20 mouse cellular contexts compared by ENCODE assay signal in genomic region chr1:47446021-47446420, GRCm38 (mm10).
DNase-seq lines count a peak whose midpoint lies in the region; ATAC-seq and TF ChIP-seq lines count a peak whose summit lies in the region.
"Had no signal": no experiment of that assay in that cellular context is flagged by ENCODE, and none has a peak within 500 bp of the region (broad histone marks: within the 10 kb centered on the region; RNA-seq: fewer than 3 reads in every experiment).

No protein-coding gene starts in this region.

- no peak overlapping the region for H3K9ac ChIP-seq in hindbrain, embryonic 12.5 days
- no peak overlapping the region for H3K9ac ChIP-seq in hindbrain, embryonic 14.5 days
- no peak overlapping the region for H3K9ac ChIP-seq in kidney, postnatal 0 days (ENCODE audit: low read depth, low read length)
- H3K9ac ChIP-seq: heart, embryonic 13.5 days; hindbrain, embryonic 13.5 days had no signal

- WGBS in hindbrain, embryonic 12.5 days, result 61% methylated on average over 6 of the region's 6 CpGs
- WGBS in hindbrain, embryonic 14.5 days, result 62% methylated on average over 6 of the region's 6 CpGs
- 11% methylated on average over 6 of the region's 6 CpGs for WGBS in kidney, postnatal 0 days
- 69% methylated on average over 6 of the region's 6 CpGs for WGBS in embryonic facial prominence, embryonic 10.5 days

- no peak overlapping the region for H3K4me2 ChIP-seq in hindbrain, embryonic 12.5 days (replicated peaks)
- no peak overlapping the region for H3K4me2 ChIP-seq in hindbrain, embryonic 14.5 days (replicated peaks)
- no peak overlapping the region for H3K4me2 ChIP-seq in kidney, postnatal 0 days (ENCODE audit: low read length)
- H3K4me2 ChIP-seq: heart, embryonic 13.5 days; hindbrain, embryonic 13.5 days had no signal

- H3K4me3 ChIP-seq in hindbrain, embryonic 12.5 days, result no peak overlapping the region
- H3K4me3 ChIP-seq in hindbrain, embryonic 14.5 days (replicated peaks; ENCODE audit: low read length), result no peak overlapping the region
- no peak overlapping the region for H3K4me3 ChIP-seq in kidney, postnatal 0 days (replicated peaks; ENCODE audit: low read depth, low read length)
- no peak overlapping the region for H3K4me3 ChIP-seq in embryonic facial prominence, embryonic 10.5 days
- H3K4me3 ChIP-seq: heart, embryonic 13.5 days; hindbrain, embryonic 13.5 days had no signal

- no peaks in the 10 kb centered on the region for H3K27me3 ChIP-seq in hindbrain, embryonic 12.5 days
- no peaks in the 10 kb centered on the region for H3K27me3 ChIP-seq in hindbrain, embryonic 14.5 days (ENCODE audit: control insufficient read depth, insufficient read depth, low read length)
- H3K27me3 ChIP-seq in kidney, postnatal 0 days (ENCODE audit: insufficient read depth, low read length), result no peaks in the 10 kb centered on the region
- H3K27me3 ChIP-seq in embryonic facial prominence, embryonic 10.5 days (replicated peaks; ENCODE audit: low read depth, poor library complexity, severe bottlenecking), result no peaks in the 10 kb centered on the region
- H3K27me3 ChIP-seq: heart, embryonic 13.5 days; hindbrain, embryonic 13.5 days had no signal

- no peaks in the 10 kb centered on the region for H3K36me3 ChIP-seq in hindbrain, embryonic 12.5 days
- no peaks in the 10 kb centered on the region for H3K36me3 ChIP-seq in hindbrain, embryonic 14.5 days (replicated peaks; ENCODE audit: control insufficient read depth, insufficient read depth)
- H3K36me3 ChIP-seq in kidney, postnatal 0 days (ENCODE audit: insufficient read depth, low read length), result no peaks in the 10 kb centered on the region
- no peaks in the 10 kb centered on the region for H3K36me3 ChIP-seq in embryonic facial prominence, embryonic 10.5 days (replicated peaks)
- H3K36me3 ChIP-seq: heart, embryonic 13.5 days; hindbrain, embryonic 13.5 days had no signal

- H3K4me1 ChIP-seq in hindbrain, embryonic 12.5 days, result peaks cover 4% of the 10 kb centered on the region; the same call in 1 of the 2 replicates
- 0 out of 2 replicates have a peak, but pooled peaks cover 9% of the 10 kb centered on the region for H3K4me1 ChIP-seq in hindbrain, embryonic 14.5 days (replicated peaks; ENCODE audit: control insufficient read depth, insufficient read depth, low read length)
- H3K4me1 ChIP-seq in kidney, postnatal 0 days (replicated peaks; ENCODE audit: insufficient read depth, low read length), result no peaks in the 10 kb centered on the region
- H3K4me1 ChIP-seq in embryonic facial prominence, embryonic 10.5 days, result no peaks in the 10 kb centered on the region
- H3K4me1 ChIP-seq: heart, embryonic 13.5 days had no signal

- DNase-seq in hindbrain, embryonic 14.5 days (ENCODE audit: low spot score), result no peak
- DNase-seq in kidney, postnatal 0 days (ENCODE audit: low spot score), result no peak
- no peak for DNase-seq in kidney, adult 8-10 months
- DNase-seq in A20 (ENCODE audit: low read depth, low spot score), result peak; percentile 68
- peak; percentile 4 for DNase-seq in ES-CJ7 (ENCODE audit: low read depth, low spot score)
- DNase-seq in cerebellum, adult 11 months, result no peak
- no peak for DNase-seq in embryonic facial prominence, embryonic 10.5 days (ENCODE audit: low spot score)
- DNase-seq: adrenal gland, postnatal 14 days; B cell, adult 2 months; cerebellum, adult 18-20 months; cerebellum, adult 9-11 months; cerebellum, postnatal 36 days; gastrocnemius, postnatal 36 days; heart, adult 11 months; heart, postnatal 36 days had no signal

- 0 out of 2 replicates have a peak, but pooled peaks have one; percentile 38 for ATAC-seq in hindbrain, embryonic 12.5 days (ENCODE audit: low FRiP score)
- no peak for ATAC-seq in hindbrain, embryonic 14.5 days (ENCODE audit: low FRiP score)
- ATAC-seq in kidney, postnatal 0 days (replicated peaks; ENCODE audit: low FRiP score, low read depth), result peak; percentile 57; the same call in 1 of the 2 replicates
- ATAC-seq: activated CD4-positive, CD25-positive, alpha-beta regulatory T cell, adult 4 months; CD4-positive, CD25-positive, alpha-beta regulatory T cell, adult 4 months had no signal

- no peaks in the 10 kb centered on the region for H3K9me3 ChIP-seq in hindbrain, embryonic 12.5 days (replicated peaks)
- H3K9me3 ChIP-seq in hindbrain, embryonic 14.5 days (ENCODE audit: control insufficient read depth, low read length), result no peaks in the 10 kb centered on the region
- no peaks in the 10 kb centered on the region for H3K9me3 ChIP-seq in kidney, postnatal 0 days (replicated peaks; ENCODE audit: low read length)
- H3K9me3 ChIP-seq in embryonic facial prominence, embryonic 10.5 days, result no peaks in the 10 kb centered on the region
- H3K9me3 ChIP-seq: heart, embryonic 13.5 days; hindbrain, embryonic 13.5 days had no signal

- no peak for TF ChIP-seq CTCF in kidney, postnatal 0 days (IDR thresholded peaks at IDR 0.05; ENCODE audit: low read depth)

- no peak overlapping the region for H3K27ac ChIP-seq in hindbrain, embryonic 12.5 days
- no peak overlapping the region for H3K27ac ChIP-seq in hindbrain, embryonic 14.5 days
- no peak overlapping the region for H3K27ac ChIP-seq in kidney, postnatal 0 days
- no peak overlapping the region for H3K27ac ChIP-seq in embryonic facial prominence, embryonic 10.5 days (replicated peaks)
- H3K27ac ChIP-seq: heart, embryonic 13.5 days; hindbrain, embryonic 13.5 days had no signal

Comparison
In these comparisons a context has a peak if more than half of its experiments do, and no peak if none do; other contexts are left out.
1. DNase-seq: peak in A20 (single experiment) and ES-CJ7 (single experiment); none in hindbrain, embryonic 14.5 days (single experiment), kidney, postnatal 0 days (single experiment), kidney, adult 8-10 months (0 of 2), cerebellum, adult 11 months (single experiment) and embryonic facial prominence, embryonic 10.5 days (single experiment).